Mouse (Mus musculus): Measurements from ENCODE around the gene Gm28635. TPM values are rescaled to one million over a fixed set of nuclear protein-coding genes. Genes with fewer than 3 reads are reported as not detected.

Gm28635 gene
- total and polyA plus RNA-seq, 3 experiments, result not detected

DNA sequence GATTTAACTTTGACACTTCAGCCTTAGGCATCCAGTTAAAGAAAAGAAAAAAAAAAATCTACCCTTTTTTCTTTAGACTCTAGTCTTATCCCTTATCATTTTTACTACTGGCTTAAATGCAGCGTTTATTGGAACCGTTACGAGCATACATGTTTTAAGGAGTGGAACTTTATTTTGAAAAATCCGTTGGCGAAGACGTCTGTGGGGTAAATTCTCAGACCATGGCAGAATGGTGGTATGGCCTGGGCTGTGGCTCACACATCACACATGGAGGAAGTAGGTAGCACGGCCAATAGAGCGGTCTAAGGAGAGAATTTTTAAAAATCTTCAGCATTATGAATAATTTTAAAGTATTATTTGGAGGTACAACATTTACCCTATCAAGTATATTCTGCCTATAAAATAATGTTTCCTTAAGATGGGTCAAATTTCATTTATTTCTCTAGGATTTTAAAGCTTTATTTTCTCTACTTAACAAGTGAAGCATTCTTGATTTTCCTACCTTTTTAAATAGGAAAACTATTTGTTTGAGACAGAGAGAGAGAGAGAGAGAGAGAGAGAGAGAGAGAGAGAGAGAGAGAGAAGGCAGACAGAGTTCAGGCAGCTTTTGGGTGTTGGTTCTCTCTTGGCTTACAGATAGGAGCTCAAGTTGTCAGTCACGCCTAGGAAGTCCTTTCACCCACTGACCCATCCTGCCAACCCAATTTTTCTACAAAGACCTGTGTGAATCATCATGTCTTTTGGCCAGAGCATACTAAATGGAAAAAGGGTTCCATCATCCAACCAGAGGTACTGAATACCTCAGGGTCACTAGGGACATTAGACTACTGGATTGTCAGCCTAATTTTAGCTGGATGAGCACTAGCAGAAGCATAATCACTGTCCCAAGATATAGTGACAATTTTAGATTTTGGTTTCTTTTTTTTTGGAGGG is 38.8 kb upstream of the Gm28635 start:
- Histone ChIP-seq H3K79me2 (replicated peaks; ENCODE audit: control insufficient read depth, extremely low read depth, insufficient read depth, poor library complexity, severe bottlenecking) (peaks cover 24% of the 10 kb centered on the region), H3K4me2 (ENCODE audit: insufficient read depth, low read depth, poor library complexity, severe bottlenecking) (peak overlapping the region; percentile 86), H3K4me3 (replicated peaks in 1 of 3; ENCODE audit: low read depth in 2 of 3, low read length in 2 of 3, poor library complexity in 1 of 3) (peak overlapping the region; percentile 76 to 90 (median 77)), H3K4me1 (ENCODE audit: control insufficient read depth in 1 of 2, insufficient read depth in 2 of 2) (peaks cover 0 to 26% of the 10 kb centered on the region in 2 experiments; a peak in 3 of 4 replicates), H3K27ac (ENCODE audit: insufficient read depth, low read depth) (no peak overlapping the region; the same call in 1 of the 2 replicates), H3K36me3 (replicated peaks in 1 of 2; ENCODE audit: control insufficient read depth in 1 of 2, insufficient read depth in 1 of 2, low read length in 1 of 2) (peaks cover 6 to 10% of the 10 kb centered on the region in 2 experiments), H3K9ac (ENCODE audit: insufficient read depth, low read depth) (peak overlapping the region; percentile 54), H3K9me3 (replicated peaks; ENCODE audit: low read length) (no peaks in the 10 kb centered on the region), H3K27me3 (replicated peaks) (no peaks in the 10 kb centered on the region)
- 0 out of 2 replicates have a peak, but pooled peaks have one; percentile 43 for TF ChIP-seq JUND (conservative IDR thresholded peaks at IDR 0.05; ENCODE audit: low read depth, low read length)
- 0 out of 2 replicates have a peak, but pooled peaks have one; percentile 11 for TF ChIP-seq TBP (conservative IDR thresholded peaks at IDR 0.05; ENCODE audit: low read depth, low read length)
- peak; percentile 37 for TF ChIP-seq ZNF384 (IDR thresholded peaks at IDR 0.05; ENCODE audit: low read depth, low read length)
- TF ChIP-seq HCFC1 (IDR thresholded peaks at IDR 0.05; ENCODE audit: low read depth, low read length), result no peak; the same call in 1 of the 2 replicates
- TF ChIP-seq ZC3H11A (IDR thresholded peaks at IDR 0.05; ENCODE audit: low read depth, low read length), result no peak
- no peak for TF ChIP-seq SMC3 (IDR thresholded peaks at IDR 0.05; ENCODE audit: low read depth, low read length)
- TF ChIP-seq CHD1 (IDR thresholded peaks at IDR 0.05; ENCODE audit: low read depth, low read length), result peak; percentile 82; the same call in 1 of the 2 replicates
- TF ChIP-seq EP300 (IDR thresholded peaks at IDR 0.05; ENCODE audit: low read length), result no peak
- peak; percentile 21 for DNase-seq (ENCODE audit: extremely low read depth)
- in situ Hi-C loops (cut with MboI; ENCODE audit: low pct_ligation_motif_present, low pct_unique_long_range_greater_than_20kb, low sequenced_read_pairs), result no loop called here
- dilution Hi-C loops (cut with MboI; ENCODE audit: extremely low pct_ligation_motif_present, extremely low pct_unique_long_range_greater_than_20kb, low sequenced_read_pairs), result no loop called here

DNA sequence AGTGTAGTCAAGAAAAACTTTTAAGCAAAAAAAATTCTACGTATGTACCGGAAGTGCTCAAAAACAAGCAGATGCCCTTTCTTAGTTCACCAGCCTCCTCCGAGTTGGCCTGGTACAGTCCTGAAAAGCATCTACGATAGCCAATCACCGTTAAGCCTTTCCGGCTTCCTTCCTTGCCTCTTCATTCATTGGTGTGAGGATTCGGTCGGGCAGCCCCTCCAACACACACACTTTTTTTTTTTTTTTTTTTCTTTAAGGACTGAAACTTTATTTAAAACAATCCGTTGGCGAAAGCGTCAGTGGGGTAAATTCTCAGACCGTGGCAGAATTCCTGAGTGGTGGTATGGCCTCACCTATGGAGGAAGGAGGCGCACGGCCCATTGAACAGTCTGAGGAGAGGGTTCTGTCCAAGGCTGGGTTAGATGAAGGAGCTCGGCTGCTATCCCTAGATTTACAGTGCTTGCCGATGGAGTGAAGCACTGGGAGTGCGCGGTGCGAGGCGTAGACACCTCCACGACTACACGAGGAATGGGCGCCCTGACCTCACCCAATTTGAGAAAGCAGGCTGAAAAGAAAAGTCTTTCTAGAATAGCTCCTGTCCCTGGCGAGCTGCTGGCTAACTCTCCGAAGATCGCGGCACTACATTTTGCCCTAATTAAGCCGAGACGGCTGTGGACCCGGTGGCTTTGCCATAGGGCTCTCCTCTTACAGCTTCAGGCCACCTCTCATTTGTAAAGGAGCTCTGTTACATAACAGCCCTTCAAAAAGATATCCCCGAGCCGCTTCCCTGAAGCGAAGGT is 37.9 kb upstream of the Gm28635 start:
- Histone ChIP-seq H3K36me3 (replicated peaks in 1 of 2; ENCODE audit: control insufficient read depth in 1 of 2, insufficient read depth in 1 of 2, low read length in 1 of 2) (peaks cover 2 to 8% of the 10 kb centered on the region in 2 experiments), H3K4me1 (ENCODE audit: control insufficient read depth in 1 of 2, insufficient read depth in 2 of 2) (peaks cover 0 to 22% of the 10 kb centered on the region in 2 experiments; a peak in 3 of 4 replicates), H3K79me2 (replicated peaks; ENCODE audit: control insufficient read depth, extremely low read depth, insufficient read depth, poor library complexity, severe bottlenecking) (peaks cover 25% of the 10 kb centered on the region), H3K27ac (ENCODE audit: insufficient read depth, low read depth) (peak overlapping the region; percentile 99), H3K4me3 (replicated peaks in 1 of 3; ENCODE audit: low read depth in 2 of 3, low read length in 2 of 3, poor library complexity in 1 of 3) (peak overlapping the region; percentile 76 to 90 (median 77)), H3K27me3 (replicated peaks) (no peaks in the 10 kb centered on the region), H3K9ac (ENCODE audit: insufficient read depth, low read depth) (peak overlapping the region; percentile 81), H3K4me2 (ENCODE audit: insufficient read depth, low read depth, poor library complexity, severe bottlenecking) (peak overlapping the region; percentile 85), H3K9me3 (replicated peaks; ENCODE audit: low read length) (no peaks in the 10 kb centered on the region)
- in situ Hi-C loops (cut with MboI; ENCODE audit: low pct_ligation_motif_present, low pct_unique_long_range_greater_than_20kb, low sequenced_read_pairs), result no loop called here
- peak; percentile 95 for DNase-seq (ENCODE audit: extremely low read depth)
- dilution Hi-C loops (cut with MboI; ENCODE audit: extremely low pct_ligation_motif_present, extremely low pct_unique_long_range_greater_than_20kb, low sequenced_read_pairs), result no loop called here
- TF ChIP-seq TCF12 (IDR thresholded peaks at IDR 0.05; ENCODE audit: low read depth, low read length) (peak; percentile 10; the same call in 1 of the 2 replicates), POLR2AphosphoS2 (IDR thresholded peaks at IDR 0.05; ENCODE audit: low read depth, low read length) (no peak), KAT2A (IDR thresholded peaks at IDR 0.05; ENCODE audit: insufficient replicate concordance, low read length) (peak; percentile 20; the same call in 1 of the 2 replicates), MXI1 (IDR thresholded peaks at IDR 0.05; ENCODE audit: low read depth, low read length) (peak; percentile 40; the same call in 1 of the 2 replicates), UBTF (IDR thresholded peaks at IDR 0.05; ENCODE audit: low read depth, low read length) (peak; percentile 96; the same call in 1 of the 2 replicates), ZC3H11A (IDR thresholded peaks at IDR 0.05; ENCODE audit: low read depth, low read length) (no peak), RAD21 (IDR thresholded peaks at IDR 0.05; ENCODE audit: low read depth, low read length) (no peak), CHD2 (IDR thresholded peaks at IDR 0.05; ENCODE audit: low read length) (peak; percentile 13; the same call in 1 of the 2 replicates), MAZ (IDR thresholded peaks at IDR 0.05; ENCODE audit: low read depth, low read length) (no peak; the same call in 1 of the 2 replicates), USF2 (conservative IDR thresholded peaks at IDR 0.05; ENCODE audit: low read depth, low read length) (no peak), RCOR1 (conservative IDR thresholded peaks at IDR 0.05; ENCODE audit: low read depth, low read length) (no peak), ZKSCAN1 (IDR thresholded peaks at IDR 0.05; ENCODE audit: borderline replicate concordance, low read depth, low read length) (peak; percentile 55; the same call in 1 of the 2 replicates), ETS1 (conservative IDR thresholded peaks at IDR 0.05; ENCODE audit: low read depth, low read length) (no peak; the same call in 1 of the 2 replicates), USF1 (IDR thresholded peaks at IDR 0.05; ENCODE audit: low read depth, low read length) (no peak), JUND (conservative IDR thresholded peaks at IDR 0.05; ENCODE audit: low read depth, low read length) (0 out of 2 replicates have a peak, but pooled peaks have one; percentile 11), MYC (IDR thresholded peaks at IDR 0.05; ENCODE audit: low read depth, low read length) (peak; percentile 65; the same call in 1 of the 2 replicates), BHLHE40 (IDR thresholded peaks at IDR 0.05; ENCODE audit: low read depth, low read length) (no peak), NRF1 (IDR thresholded peaks at IDR 0.05; ENCODE audit: low read depth, low read length) (no peak), POLR2A (IDR thresholded peaks at IDR 0.05; ENCODE audit: low read depth, low read length) (peak; percentile 21; the same call in 1 of the 2 replicates), MEF2A (IDR thresholded peaks at IDR 0.05; ENCODE audit: borderline replicate concordance, low read depth, low read length) (peak; percentile 34), MAFK (IDR thresholded peaks at IDR 0.05; ENCODE audit: insufficient replicate concordance, low read length) (no peak)

All from CH12.LX (cell line).